Mouse (Mus musculus) limb, embryonic 15.5 days (tissue): ENCODE measurements around the gene Fam19a3. TPM values are rescaled to one million over a fixed set of nuclear protein-coding genes. Genes with fewer than 3 reads are reported as not detected.

Source experiments
- ATAC-seq: fragments of 200-750 bp; cut with Nextera tagmentation; 2 replicates; pipeline ENCODE4 v1.8.0; 2017; ENCODE audit warnings: low read depth, moderate TSS enrichment; ENCODE audit not compliant: insufficient number of reproducible peaks, low FRiP score, low TSS enrichment
- H3K27ac ChIP-seq: fragments of 300-500 bp; sonication (generic); 2 replicates; pipeline ENCODE4 v1.5.1; 2015; ENCODE audit warnings: moderate library complexity, mild to moderate bottlenecking, inconsistent platforms
- H3K27me3 ChIP-seq: fragments of 300-500 bp; sonication (generic); 2 replicates; pipeline ENCODE4 v1.6.1; 2015; ENCODE audit warnings: inconsistent platforms
- H3K36me3 ChIP-seq: fragments of 300-500 bp; sonication (generic); 2 replicates; pipeline ENCODE4 v1.6.1; 2015; ENCODE audit warnings: inconsistent platforms
- H3K4me1 ChIP-seq: fragments of 300-500 bp; sonication (generic); 2 replicates; pipeline ENCODE4 v1.6.1; 2015; ENCODE audit warnings: inconsistent platforms
- H3K4me2 ChIP-seq: fragments of 300-500 bp; sonication (generic); 2 replicates; pipeline ENCODE4 v1.6.1; 2015; ENCODE audit warnings: mild to moderate bottlenecking, inconsistent platforms
- H3K4me3 ChIP-seq: fragments of 300-500 bp; sonication (generic); 2 replicates; pipeline ENCODE4 v1.5.1; 2015; ENCODE audit warnings: mild to moderate bottlenecking, inconsistent platforms
- H3K9ac ChIP-seq: fragments of 300-500 bp; sonication (generic); 2 replicates; pipeline ENCODE4 v1.6.1; 2015; ENCODE audit warnings: inconsistent platforms
- H3K9me3 ChIP-seq: fragments of 300-500 bp; sonication (generic); 2 replicates; pipeline ENCODE4 v1.6.1; 2016; ENCODE audit warnings: inconsistent platforms
- WGBS: fragments of 180-500 bp; shearing (Covaris S2); methylation state at CpG from one replicate; pipeline ENCODE4 v1.1.7; 2015; 5-methylcytosine and 5-hydroxymethylcytosine counted together
- polyA plus RNA-seq: library from polyadenylated mRNA; unstranded; fragments of >200 nt; fragmentation: Nextera tagmentation; extraction: Ambion mirVana; gene quantifications from 2 replicates; pipeline ENCODE4 v1.2.1, GENCODE M21; 2015

Gene Fam19a3
- polyA plus RNA-seq, 1 experiment from 2014 or later, result 0.20 TPM

DNA sequence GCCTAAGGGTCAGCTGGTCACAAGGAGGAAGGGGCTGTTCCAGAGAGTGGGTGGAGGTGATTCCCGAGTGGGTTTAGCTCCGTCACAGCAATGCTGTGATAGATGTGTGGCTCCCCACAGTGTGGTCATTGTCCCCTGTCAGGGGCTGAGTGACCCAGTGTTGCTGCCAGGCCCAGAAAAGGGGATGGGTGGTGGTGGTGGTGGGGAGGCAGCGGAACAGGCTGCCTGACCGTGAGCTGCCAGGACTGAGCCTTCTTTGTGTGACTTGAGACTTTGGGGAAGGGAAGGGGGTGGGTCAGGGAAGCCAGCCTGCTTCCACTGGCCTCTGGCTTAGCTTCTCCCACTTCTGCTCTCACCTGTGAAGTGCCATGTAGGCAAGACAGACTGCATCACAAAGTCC, 9.4 kb upstream of the Fam19a3 start:
- Histone ChIP-seq H3K4me1 (peaks cover 68% of the 10 kb centered on the region), H3K27me3 (no peaks in the 10 kb centered on the region), H3K4me3 (peak overlapping the region; percentile 75), H3K36me3 (peaks cover 22% of the 10 kb centered on the region), H3K9me3 (no peaks in the 10 kb centered on the region), H3K27ac (peak overlapping the region; percentile 89), H3K4me2 (peak overlapping the region; percentile 72), H3K9ac (0 out of 2 replicates have a peak overlapping the region, but pooled peaks have one; percentile 35)
- no peak for ATAC-seq
- WGBS, result 24% methylated on average over 4 of the region's 4 CpGs

DNA sequence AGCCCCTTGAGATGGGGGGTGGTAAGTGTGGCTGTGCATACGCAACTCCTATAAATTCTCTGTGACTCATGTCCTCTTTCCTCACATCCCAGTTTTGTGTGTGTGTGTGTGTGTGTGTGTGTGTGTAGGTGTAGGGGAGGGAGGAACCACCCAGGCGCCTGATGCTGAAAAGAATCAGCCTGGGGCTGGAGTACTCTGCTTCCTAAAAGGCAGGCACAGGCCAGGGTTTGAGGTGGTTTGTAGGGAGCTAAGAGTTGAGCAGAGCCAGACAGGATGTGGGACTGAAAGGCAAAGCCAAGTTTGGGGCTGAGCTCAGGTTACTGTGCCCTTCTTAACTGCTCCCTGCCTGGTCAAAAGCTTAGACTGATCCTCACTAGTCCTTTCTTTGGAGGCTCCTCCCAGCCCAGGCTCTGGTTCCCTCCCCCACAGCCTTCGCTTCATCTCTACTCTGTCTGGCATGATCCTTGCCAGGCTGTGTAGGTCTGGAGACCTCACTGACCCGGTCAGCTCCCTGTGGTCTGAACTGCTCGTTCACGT, 8.8 kb upstream of the Fam19a3 start:
- Histone ChIP-seq H3K4me2 (peak overlapping the region; percentile 72), H3K9ac (peak overlapping the region; percentile 64), H3K27ac (peak overlapping the region; percentile 89), H3K4me1 (peaks cover 62% of the 10 kb centered on the region), H3K36me3 (peaks cover 16% of the 10 kb centered on the region), H3K9me3 (no peaks in the 10 kb centered on the region), H3K4me3 (peak overlapping the region; percentile 75), H3K27me3 (peaks cover 3% of the 10 kb centered on the region)
- 5% methylated on average over 6 of the region's 6 CpGs for WGBS
- peak; percentile 36 for ATAC-seq

DNA sequence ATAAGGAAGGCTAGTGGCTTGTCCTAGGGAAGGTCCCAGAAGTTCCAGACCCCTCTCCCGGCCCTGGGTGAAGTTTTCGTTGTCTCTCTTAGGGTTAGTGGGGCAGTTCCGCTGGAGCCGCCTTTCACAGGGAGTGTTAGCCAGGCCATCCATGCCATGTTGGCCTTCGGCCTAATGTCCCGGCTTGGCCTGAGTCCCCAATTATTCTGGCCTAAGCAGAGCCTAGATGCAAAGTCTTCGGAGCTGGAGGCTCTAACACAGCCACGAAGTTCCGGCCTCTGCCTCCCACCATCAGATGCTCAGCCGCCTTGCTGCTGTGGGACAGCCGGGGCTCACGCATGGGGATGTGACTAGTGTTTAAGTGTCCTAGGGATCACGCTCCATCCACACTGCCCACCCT, 8.2 kb upstream of the Fam19a3 start:
- Histone ChIP-seq H3K4me3 (peak overlapping the region; percentile 75), H3K4me2 (peak overlapping the region; percentile 72), H3K9me3 (no peaks in the 10 kb centered on the region), H3K27me3 (peaks cover 6% of the 10 kb centered on the region), H3K36me3 (peaks cover 12% of the 10 kb centered on the region), H3K27ac (peak overlapping the region; percentile 89), H3K4me1 (peaks cover 56% of the 10 kb centered on the region), H3K9ac (peak overlapping the region; percentile 64)
- ATAC-seq, result no peak
- 20% methylated on average over 13 of the region's 13 CpGs for WGBS

DNA sequence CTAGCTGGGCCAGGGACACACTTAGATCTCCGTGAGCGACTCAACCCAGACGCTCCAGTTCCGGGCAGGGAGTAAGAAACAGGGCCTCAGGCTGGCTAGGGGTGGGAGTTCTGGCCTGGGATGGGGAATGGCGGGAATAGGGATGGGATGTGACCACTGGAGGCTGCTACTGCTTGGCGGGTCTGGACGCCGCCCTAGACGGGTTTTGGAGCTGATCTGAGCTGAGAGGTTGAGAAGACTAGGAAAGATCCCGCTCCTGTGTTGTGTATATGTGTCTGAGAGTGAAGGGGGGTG, 7.6 kb upstream of the Fam19a3 start:
- Histone ChIP-seq H3K36me3 (peaks cover 12% of the 10 kb centered on the region), H3K27me3 (peaks cover 8% of the 10 kb centered on the region), H3K4me3 (peak overlapping the region; percentile 75), H3K9ac (peak overlapping the region; percentile 64), H3K4me2 (peak overlapping the region; percentile 72), H3K4me1 (peaks cover 50% of the 10 kb centered on the region), H3K27ac (peak overlapping the region; percentile 89), H3K9me3 (no peaks in the 10 kb centered on the region)
- 1% methylated on average over 10 of the region's 10 CpGs for WGBS
- 0 out of 2 replicates have a peak, but pooled peaks have one; percentile 1 for ATAC-seq

DNA sequence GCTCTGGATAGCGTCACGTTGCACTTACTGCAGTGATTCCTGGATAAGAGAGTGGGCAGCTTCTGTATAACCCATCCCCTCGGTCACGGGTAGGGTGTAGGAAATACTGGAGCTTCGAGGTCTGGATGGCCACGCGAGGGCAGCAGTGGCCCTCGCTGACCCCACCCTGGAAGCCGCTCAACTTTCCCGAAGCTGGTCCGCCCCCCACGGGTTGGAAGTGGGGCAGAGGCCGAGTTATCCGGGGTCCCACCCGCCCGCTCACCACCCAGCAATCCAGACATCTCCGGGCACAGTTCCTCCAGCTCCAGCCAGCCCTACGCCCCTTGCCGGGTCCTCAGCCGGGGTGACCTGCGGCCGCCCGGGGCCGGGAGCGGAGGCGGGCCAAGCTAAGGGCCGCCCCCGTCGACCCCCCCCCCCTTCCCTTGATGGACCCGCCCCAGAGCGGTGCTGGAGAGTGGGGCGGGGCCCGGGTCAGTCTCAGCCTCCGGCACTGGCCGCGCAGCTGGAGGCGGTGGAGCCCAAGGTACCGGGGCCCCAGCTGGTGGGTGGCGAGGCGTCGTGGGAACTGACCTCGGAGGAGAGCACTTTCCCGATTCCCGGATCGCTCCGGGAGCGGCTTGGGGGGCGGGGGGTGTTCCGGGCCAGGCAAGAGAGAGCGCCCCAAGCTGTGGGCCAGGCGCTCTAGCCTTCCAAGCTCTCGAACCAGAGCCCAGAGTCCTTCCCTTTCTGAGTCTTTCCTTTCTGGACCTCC, 7.1 kb upstream of the Fam19a3 start:
- peak; percentile 88 for ATAC-seq
- H3K36me3 ChIP-seq, result peaks cover 12% of the 10 kb centered on the region
- peak overlapping the region; percentile 72 for H3K4me2 ChIP-seq
- H3K4me3 ChIP-seq, result peak overlapping the region; percentile 75
- peaks cover 13% of the 10 kb centered on the region for H3K27me3 ChIP-seq
- under 1% methylated on average over 48 of the region's 52 CpGs for WGBS
- H3K9me3 ChIP-seq, result no peaks in the 10 kb centered on the region
- peak overlapping the region; percentile 89 for H3K27ac ChIP-seq
- H3K9ac ChIP-seq, result peak overlapping the region; percentile 64
- H3K4me1 ChIP-seq, result peaks cover 45% of the 10 kb centered on the region

DNA sequence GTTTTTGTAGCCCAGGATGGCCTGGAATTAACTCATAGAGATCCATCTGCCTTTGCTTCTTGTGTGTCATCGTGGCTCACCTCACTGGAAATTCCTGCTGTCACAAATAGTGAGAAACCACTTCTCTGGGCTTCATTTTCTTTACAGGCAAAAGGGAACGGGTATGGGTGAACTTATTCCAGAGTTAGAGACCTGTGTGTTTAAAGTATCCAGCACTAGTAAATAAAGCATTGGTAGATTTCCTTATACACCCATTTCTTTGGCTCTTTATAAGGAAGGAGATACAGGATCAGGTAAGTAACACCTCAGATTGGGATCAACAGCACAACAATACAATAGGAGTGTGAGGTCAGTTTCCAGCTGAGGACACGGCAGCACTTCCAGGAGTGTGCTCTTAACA, 6.4 kb upstream of the Fam19a3 start, which contains the start of gene Rhoc:
Gene Rhoc (plus strand): TSS at position 301 of the 400 bp plus-strand sequence.
- H3K9ac ChIP-seq, result peak within 1 kb of the TSS; percentile 64
- H3K4me2 ChIP-seq, result peak within 1 kb of the TSS; percentile 72

DNA sequence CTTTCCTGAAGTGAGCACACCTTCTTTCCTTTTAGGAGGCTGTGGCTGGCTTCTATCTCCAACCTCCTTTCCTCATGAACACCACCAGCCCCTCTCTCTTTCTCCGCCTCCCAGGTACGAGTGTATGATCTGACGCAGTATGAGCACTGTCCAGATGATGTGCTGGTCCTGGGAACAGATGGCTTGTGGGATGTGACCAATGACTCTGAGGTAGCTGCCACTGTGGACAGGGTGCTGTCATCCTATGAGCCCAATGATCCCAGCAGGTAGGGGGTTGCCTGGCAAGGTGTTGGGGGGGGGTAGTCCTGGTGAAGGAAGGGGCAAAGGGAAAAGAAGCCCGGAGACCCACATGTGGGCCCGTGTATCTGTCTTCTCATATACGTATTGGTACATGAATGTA, 3.6 kb upstream of the Fam19a3 start:
- Histone ChIP-seq H3K9ac (no peak overlapping the region), H3K27ac (no peak overlapping the region), H3K4me2 (no peak overlapping the region), H3K27me3 (peaks cover 47% of the 10 kb centered on the region), H3K4me3 (no peak overlapping the region), H3K36me3 (no peaks in the 10 kb centered on the region), H3K9me3 (no peaks in the 10 kb centered on the region), H3K4me1 (peaks cover 31% of the 10 kb centered on the region)
- ATAC-seq, result no peak
- WGBS, result 87% methylated on average over 6 of the region's 6 CpGs

More for the DNA sequence above, 6.4 kb upstream of the Fam19a3 start, which contains the start of gene Rhoc:
- no peak for ATAC-seq
- Histone ChIP-seq H3K27me3 (peaks cover 20% of the 10 kb centered on the region), H3K36me3 (peaks cover 12% of the 10 kb centered on the region), H3K27ac (peak within 1 kb of the TSS; percentile 89), H3K9me3 (no peaks in the 10 kb centered on the region), H3K4me3 (peak within 1 kb of the TSS; percentile 75), H3K4me1 (peaks cover 38% of the 10 kb centered on the region)
- 21% methylated on average over 3 of the region's 3 CpGs for WGBS

DNA sequence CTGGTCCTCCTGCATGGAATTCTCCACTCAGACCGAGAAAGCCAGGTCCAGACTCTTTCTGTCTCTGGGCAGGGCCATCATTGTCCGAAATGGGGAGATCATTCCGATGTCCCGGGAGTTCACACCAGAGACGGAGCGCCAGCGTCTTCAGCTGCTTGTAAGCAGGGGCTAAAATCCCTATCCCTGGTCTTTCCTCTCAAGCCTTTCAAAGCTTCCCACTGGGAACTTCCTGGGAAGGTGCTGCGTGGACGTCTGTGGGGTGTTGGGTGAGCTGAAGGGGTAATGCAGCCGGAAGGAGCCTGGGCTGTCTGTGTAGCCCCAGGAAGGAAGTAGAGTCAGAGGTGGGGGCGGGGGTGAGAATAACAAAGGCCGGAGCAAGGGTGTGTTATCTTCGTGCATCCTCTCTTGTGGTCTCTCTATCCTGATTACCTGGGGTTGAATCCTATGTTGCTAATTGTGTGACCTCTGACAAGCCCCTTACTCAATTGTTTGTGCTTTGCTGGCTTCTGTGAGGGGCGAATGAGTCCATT, 2.4 kb upstream of the Fam19a3 start:
- Histone ChIP-seq H3K4me3 (no peak overlapping the region), H3K9me3 (no peaks in the 10 kb centered on the region), H3K27ac (no peak overlapping the region), H3K9ac (no peak overlapping the region), H3K4me1 (peaks cover 29% of the 10 kb centered on the region), H3K36me3 (no peaks in the 10 kb centered on the region), H3K4me2 (no peak overlapping the region), H3K27me3 (peaks cover 58% of the 10 kb centered on the region)
- no peak for ATAC-seq
- 43% methylated on average over 14 of the region's 14 CpGs for WGBS

DNA sequence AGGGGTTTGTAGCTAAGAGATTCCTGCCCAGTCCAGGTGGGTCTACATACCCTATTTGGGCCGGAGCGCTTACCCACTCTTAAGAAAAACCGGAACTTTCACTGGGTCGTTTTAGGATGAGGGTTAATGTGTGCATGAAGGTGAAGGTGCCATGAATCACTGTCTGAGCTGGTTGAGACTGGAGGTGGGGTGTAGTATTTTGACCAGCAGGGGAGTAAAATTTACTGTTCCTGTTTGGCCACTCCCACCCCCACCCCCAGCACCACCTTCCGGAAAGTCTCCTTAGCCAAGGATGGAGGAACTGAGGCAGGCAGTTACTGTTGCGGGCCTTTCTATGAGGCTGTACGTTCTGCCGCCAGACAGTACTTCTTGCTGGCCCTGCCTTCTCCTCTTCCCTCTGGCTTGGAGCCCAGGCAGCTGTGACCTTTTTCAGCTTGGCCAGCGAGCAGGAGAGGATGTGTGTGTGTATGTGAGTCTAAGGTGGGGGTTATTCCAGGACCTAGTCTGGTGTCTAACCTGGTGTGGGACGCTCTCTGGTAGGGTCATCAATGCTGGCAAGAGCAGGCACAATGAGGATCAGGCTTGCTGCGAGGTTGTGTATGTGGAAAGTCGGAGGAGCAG, 531 bp upstream of the Fam19a3 start:
- Histone ChIP-seq H3K9me3 (no peaks in the 10 kb centered on the region), H3K4me1 (peaks cover 28% of the 10 kb centered on the region), H3K4me2 (peak overlapping the region; percentile 98), H3K36me3 (no peaks in the 10 kb centered on the region), H3K4me3 (peak overlapping the region; percentile 52), H3K27me3 (peaks cover 74% of the 10 kb centered on the region), H3K27ac (no peak overlapping the region), H3K9ac (no peak overlapping the region)
- 21% methylated on average over 12 of the region's 12 CpGs for WGBS
- no peak for ATAC-seq

DNA sequence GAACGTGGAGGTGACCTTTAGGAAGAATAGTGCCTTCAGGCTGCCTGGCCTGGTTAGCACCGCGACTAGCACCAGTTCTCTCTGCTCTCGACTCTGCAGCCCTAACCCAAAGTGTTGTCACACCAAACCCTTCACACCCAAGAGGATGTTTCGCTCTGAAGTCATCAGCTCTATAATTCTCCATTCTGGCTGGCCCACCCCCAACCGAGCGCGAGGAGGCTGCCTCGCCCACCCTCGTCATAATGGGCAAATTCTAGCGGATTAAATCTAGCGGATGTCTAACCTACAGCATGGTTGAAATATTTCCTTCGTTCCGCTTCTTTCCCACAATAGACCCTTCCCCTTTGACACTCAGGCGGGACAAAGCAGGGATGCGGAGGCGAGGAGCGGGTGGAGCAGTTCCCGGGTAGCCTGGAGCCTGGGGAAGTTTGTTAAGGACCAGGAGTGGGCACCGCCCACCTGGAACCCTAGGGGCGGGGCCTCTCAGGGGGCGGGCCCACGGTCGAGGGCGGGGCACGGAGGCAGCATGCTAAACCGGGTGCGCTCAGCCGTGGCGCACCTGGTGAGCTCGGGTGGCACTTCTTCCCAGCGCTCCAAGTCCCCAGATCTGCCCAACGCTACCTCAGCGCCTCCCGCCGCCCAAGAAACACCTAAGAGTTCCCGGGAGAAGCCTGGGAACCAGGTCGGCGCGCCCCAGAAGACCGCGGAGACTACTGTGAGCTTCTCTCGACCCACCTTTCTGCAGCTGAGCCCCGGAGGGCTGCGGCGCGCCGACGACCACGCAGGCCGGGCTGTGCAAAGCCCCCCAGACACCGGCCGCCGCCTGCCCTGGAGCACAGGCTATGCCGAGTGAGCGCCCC, 849 bp downstream of the Fam19a3 start, which contains the start of gene Ppm1j:
Gene Ppm1j (plus strand): TSS at position 496 of the 860 bp plus-strand sequence.
- Histone ChIP-seq H3K4me1 (peaks cover 31% of the 10 kb centered on the region), H3K27ac (no peak within 1 kb of the TSS), H3K9me3 (no peaks in the 10 kb centered on the region), H3K4me2 (peak within 1 kb of the TSS; percentile 98), H3K36me3 (no peaks in the 10 kb centered on the region), H3K4me3 (peak within 1 kb of the TSS; percentile 52), H3K27me3 (peaks cover 86% of the 10 kb centered on the region), H3K9ac (peak within 1 kb of the TSS; percentile 41)
- peak; percentile 66 for ATAC-seq
- WGBS, result 1% methylated on average over 56 of the region's 56 CpGs

DNA sequence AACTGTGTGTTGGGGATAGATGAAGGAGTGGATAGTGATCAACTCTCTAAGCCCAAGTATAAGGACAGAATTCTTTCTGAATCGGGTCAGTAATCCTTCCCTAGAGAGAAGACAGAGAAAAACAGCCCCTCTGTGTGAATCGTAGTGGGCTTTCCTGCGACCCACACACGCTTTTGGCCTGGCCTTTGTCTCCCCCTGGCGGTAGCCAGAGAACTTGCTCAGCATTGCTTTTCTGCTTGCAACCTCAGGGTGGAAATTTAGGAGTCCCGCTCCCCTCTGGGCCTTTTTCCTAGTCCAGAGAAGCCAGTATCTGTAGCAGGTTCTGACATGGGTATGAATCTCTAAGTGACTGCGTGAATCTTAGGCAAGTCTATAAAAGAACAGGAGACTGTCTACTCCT, 1.7 kb downstream of the Fam19a3 start:
- 1% methylated on average over 7 of the region's 7 CpGs for WGBS
- Histone ChIP-seq H3K27ac (no peak overlapping the region), H3K36me3 (no peaks in the 10 kb centered on the region), H3K27me3 (peaks cover 83% of the 10 kb centered on the region), H3K4me2 (no peak overlapping the region), H3K4me3 (no peak overlapping the region), H3K9ac (no peak overlapping the region), H3K4me1 (peaks cover 31% of the 10 kb centered on the region), H3K9me3 (no peaks in the 10 kb centered on the region)
- no peak for ATAC-seq
